Mouse (Mus musculus) embryonic facial prominence, embryonic 11.5 days (tissue): ENCODE data around the gene Mgea5. TPM values are rescaled to one million over a fixed set of nuclear protein-coding genes. Genes with fewer than 3 reads are reported as not detected.

Source experiments
- ATAC-seq: fragments of 200-750 bp; cut with Nextera tagmentation; replicated peaks from 2 replicates; pipeline ENCODE4 v1.8.0; 2017; ENCODE audit warnings: low read depth; ENCODE audit not compliant: insufficient number of reproducible peaks, low FRiP score, low TSS enrichment
- DNase-seq: peaks from one replicate; pipeline ENCODE4 v3.0.0-alpha.2; 2015; ENCODE audit warnings: low spot score
- H3K27ac ChIP-seq: fragments of 300-500 bp; sonication (generic); replicated peaks from 2 replicates; pipeline ENCODE4 v1.5.1; 2014; ENCODE audit warnings: mild to moderate bottlenecking, low read depth, low read length, control low read depth
- H3K27me3 ChIP-seq: fragments of 300-500 bp; sonication (generic); 2 replicates; pipeline ENCODE4 v1.6.1; 2014; ENCODE audit warnings: mild to moderate bottlenecking, low read length, moderate library complexity, mixed read lengths; ENCODE audit not compliant: control insufficient read depth, insufficient read depth
- H3K36me3 ChIP-seq: fragments of 300-500 bp; sonication (generic); replicated peaks from 2 replicates; pipeline ENCODE4 v1.6.1; 2014; ENCODE audit warnings: low read depth, mild to moderate bottlenecking, low read length, moderate library complexity, mixed read lengths; ENCODE audit not compliant: control insufficient read depth, insufficient read depth
- H3K4me1 ChIP-seq: fragments of 300-500 bp; sonication (generic); 2 replicates; pipeline ENCODE4 v1.6.1; 2014; ENCODE audit warnings: low read length, mixed read lengths; ENCODE audit not compliant: control insufficient read depth, insufficient read depth
- H3K4me2 ChIP-seq: fragments of 300-500 bp; sonication (generic); 2 replicates; pipeline ENCODE4 v1.6.1; 2014; ENCODE audit warnings: low read depth, mild to moderate bottlenecking, control low read depth, low read length, moderate library complexity
- H3K4me3 ChIP-seq: fragments of 300-500 bp; sonication (generic); 2 replicates; pipeline ENCODE4 v1.5.1; 2014; ENCODE audit warnings: low read depth, low read length, control low read depth
- H3K9ac ChIP-seq: fragments of 300-500 bp; sonication (generic); replicated peaks from 2 replicates; pipeline ENCODE4 v1.6.1; 2014; ENCODE audit warnings: mild to moderate bottlenecking, control low read depth, low read length
- H3K9me3 ChIP-seq: fragments of 300-500 bp; sonication (generic); replicated peaks from 2 replicates; pipeline ENCODE4 v1.6.1; 2016; ENCODE audit warnings: mild to moderate bottlenecking, low read length, inconsistent platforms, mixed read lengths; ENCODE audit not compliant: control insufficient read depth
- WGBS: fragments of 180-500 bp; shearing (Covaris S2); extraction: QIAGEN DNeasy Blood & Tissue Kit; methylation state at CpG from one replicate; pipeline ENCODE4 v1.1.7; 2014; 5-methylcytosine and 5-hydroxymethylcytosine counted together
- polyA plus RNA-seq: library from polyadenylated mRNA; unstranded; fragments of >200 nt; fragmentation: Nextera tagmentation; extraction: Ambion mirVana; gene quantifications from 2 replicates; pipeline ENCODE4 v1.2.1, GENCODE M21; 2014

The Mgea5 gene
- polyA plus RNA-seq, 1 experiment from 2014 or later = 58.8 TPM

DNA sequence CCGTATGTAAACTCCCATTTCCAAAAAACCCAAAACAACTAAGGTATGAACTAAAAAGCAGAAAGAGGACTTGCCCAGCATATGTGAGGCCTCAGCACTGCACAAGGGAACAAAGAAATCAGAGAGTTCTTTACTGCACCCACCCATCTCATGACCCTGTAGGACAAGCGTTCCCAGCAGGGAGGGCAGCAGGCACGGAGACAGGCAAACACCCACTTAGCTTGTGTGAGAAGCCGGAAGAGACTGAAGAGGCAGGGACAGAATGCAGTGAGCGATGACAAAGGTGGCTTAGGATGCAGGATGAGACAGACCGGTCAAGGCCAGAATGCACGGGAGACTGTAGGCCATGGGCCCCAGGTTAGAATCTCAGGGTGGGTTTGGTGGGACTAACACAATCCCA is 52.0 kb downstream of the Mgea5 start:
- peaks cover 33% of the 10 kb centered on the region for H3K27me3 ChIP-seq

DNA sequence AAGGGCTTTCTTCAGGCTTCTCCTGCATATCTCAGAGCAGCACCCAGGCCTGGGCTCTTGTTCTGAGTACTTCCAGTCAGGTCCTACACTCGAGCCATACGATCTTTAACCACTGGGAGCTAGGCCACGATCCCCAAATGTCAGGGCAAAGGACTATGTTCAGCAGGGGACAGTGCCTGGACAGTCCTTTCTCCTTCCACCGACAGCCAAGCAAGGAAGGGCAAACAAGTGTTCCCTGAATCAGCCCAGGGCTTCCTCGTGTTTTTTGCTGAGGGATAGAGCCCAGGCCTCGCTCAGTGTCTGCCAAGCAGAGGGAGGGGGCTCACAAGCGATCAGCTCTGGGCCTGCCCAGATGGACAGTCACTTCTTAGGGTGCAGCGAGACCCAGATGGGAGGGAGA is 53.6 kb downstream of the Mgea5 start:
- ATAC-seq (no peak), DNase-seq (no peak)
- WGBS = 70% methylated on average over 8 of the region's 8 CpGs
- no peak overlapping the region for H3K4me2 ChIP-seq
- H3K27me3 ChIP-seq = peaks cover 24% of the 10 kb centered on the region
- no peaks in the 10 kb centered on the region for H3K36me3 ChIP-seq
- H3K9me3 ChIP-seq = no peaks in the 10 kb centered on the region
- no peaks in the 10 kb centered on the region; the same call in 1 of the 2 replicates for H3K4me1 ChIP-seq
- H3K27ac ChIP-seq = no peak overlapping the region
- no peak overlapping the region for H3K9ac ChIP-seq
- no peak overlapping the region for H3K4me3 ChIP-seq

More for the DNA sequence above, 52.0 kb downstream of the Mgea5 start:
- no peak overlapping the region for H3K4me2 ChIP-seq
- 80% methylated on average over 7 of the region's 7 CpGs for WGBS
- DNase-seq = no peak
- H3K4me3 ChIP-seq = no peak overlapping the region
- ATAC-seq = no peak
- H3K4me1 ChIP-seq = no peaks in the 10 kb centered on the region
- no peak overlapping the region for H3K9ac ChIP-seq
- H3K27ac ChIP-seq = no peak overlapping the region
- H3K36me3 ChIP-seq = no peaks in the 10 kb centered on the region
- H3K9me3 ChIP-seq = no peaks in the 10 kb centered on the region

DNA sequence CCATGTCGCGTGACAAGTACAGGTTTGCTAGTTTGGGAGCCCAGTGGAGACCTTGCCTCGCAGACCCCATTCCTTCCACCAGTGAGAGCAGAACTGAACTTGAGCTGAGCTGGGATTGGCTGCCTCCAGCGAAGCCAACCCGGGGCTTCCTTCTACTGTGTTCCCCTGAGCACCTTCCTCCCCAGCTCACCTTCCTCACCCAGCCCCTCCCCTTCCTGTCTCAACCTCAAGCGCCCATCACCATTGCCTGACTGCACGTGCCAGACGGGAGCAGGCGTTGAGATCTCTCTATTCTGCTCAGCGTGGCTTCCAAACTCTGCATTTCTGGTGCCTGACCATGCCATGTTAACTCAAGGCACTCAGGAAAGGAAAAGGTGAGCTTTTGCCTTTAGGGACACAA is 56.4 kb downstream of the Mgea5 start:
- H3K4me2 ChIP-seq = no peak overlapping the region
- H3K36me3 ChIP-seq = no peaks in the 10 kb centered on the region
- no peaks in the 10 kb centered on the region; the same call in 1 of the 2 replicates for H3K4me1 ChIP-seq
- H3K9me3 ChIP-seq = no peaks in the 10 kb centered on the region
- H3K27ac ChIP-seq = no peak overlapping the region
- 69% methylated on average over 10 of the region's 10 CpGs for WGBS
- no peak overlapping the region for H3K4me3 ChIP-seq
- no peak overlapping the region for H3K9ac ChIP-seq
- DNase-seq = no peak
- peaks cover 2% of the 10 kb centered on the region; the same call in 1 of the 2 replicates for H3K27me3 ChIP-seq
- no peak for ATAC-seq

DNA sequence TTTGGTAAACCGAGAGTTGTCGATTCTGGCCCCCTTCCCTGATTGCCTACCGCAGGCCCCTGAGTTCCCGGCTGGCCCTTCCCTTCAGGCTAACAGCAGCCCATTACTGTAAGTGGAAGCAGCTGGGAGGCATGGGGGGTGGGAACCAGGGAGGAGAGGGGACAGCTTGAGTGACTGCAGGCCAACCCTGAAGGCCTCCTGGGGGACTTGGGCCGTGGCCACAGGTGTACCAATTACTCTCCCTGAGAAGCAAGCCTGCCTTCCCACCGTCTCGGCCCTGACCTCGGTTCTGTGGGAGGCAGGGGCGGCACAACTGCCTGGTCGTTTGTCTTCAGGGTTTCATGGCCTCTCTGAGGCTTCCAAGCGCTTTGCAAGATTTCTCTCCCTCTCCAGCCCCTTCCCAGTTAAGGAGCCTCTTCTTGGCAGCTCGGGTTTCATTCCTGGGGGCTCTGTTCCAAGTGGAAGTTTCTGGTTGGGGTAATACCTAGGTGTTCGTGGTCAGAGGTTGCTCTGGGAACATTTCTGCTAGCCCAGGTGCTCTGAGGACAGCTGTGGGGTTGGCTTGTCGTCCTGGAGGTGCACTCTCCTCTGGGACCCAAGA is 57.9 kb downstream of the Mgea5 start:
- H3K27me3 ChIP-seq = peaks cover 2% of the 10 kb centered on the region; the same call in 1 of the 2 replicates
- H3K36me3 ChIP-seq = no peaks in the 10 kb centered on the region
- H3K27ac ChIP-seq = peak overlapping the region; percentile 62; the same call in 1 of the 2 replicates
- H3K4me3 ChIP-seq = no peak overlapping the region
- H3K4me1 ChIP-seq = no peaks in the 10 kb centered on the region; the same call in 1 of the 2 replicates
- no peak overlapping the region for H3K9ac ChIP-seq
- H3K9me3 ChIP-seq = no peaks in the 10 kb centered on the region
- WGBS = 18% methylated on average over 14 of the region's 14 CpGs
- DNase-seq (peak; percentile 79), ATAC-seq (0 out of 2 replicates have a peak, but pooled peaks have one; percentile 72)
- H3K4me2 ChIP-seq = no peak overlapping the region

DNA sequence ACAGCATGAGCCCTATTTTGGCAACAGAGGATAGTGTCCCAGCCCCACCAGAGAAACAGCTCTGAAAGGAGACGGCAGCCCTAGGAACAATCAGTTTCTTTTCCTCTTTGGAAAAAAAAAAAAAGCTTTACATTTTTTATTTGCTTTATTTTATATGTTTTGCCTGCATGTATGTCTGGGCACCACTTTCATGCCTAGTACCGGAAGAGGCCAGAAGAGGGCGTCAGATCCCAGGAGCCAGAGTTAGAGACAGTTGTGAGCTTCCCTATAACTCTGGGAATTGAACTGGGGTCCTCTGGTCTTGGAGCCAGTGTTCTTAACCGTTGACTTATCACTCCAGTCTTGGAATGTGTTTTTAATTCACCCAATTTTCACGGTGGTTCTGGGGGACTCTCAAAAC is 61.4 kb downstream of the Mgea5 start:
- Histone ChIP-seq H3K27me3 (no peaks in the 10 kb centered on the region; the same call in 1 of the 2 replicates), H3K4me1 (no peaks in the 10 kb centered on the region; the same call in 1 of the 2 replicates), H3K36me3 (no peaks in the 10 kb centered on the region), H3K4me3 (no peak overlapping the region), H3K27ac (no peak overlapping the region), H3K4me2 (no peak overlapping the region), H3K9ac (no peak overlapping the region), H3K9me3 (no peaks in the 10 kb centered on the region)
- DNase-seq (no peak), ATAC-seq (no peak)
- WGBS = 66% methylated on average over 5 of the region's 5 CpGs

DNA sequence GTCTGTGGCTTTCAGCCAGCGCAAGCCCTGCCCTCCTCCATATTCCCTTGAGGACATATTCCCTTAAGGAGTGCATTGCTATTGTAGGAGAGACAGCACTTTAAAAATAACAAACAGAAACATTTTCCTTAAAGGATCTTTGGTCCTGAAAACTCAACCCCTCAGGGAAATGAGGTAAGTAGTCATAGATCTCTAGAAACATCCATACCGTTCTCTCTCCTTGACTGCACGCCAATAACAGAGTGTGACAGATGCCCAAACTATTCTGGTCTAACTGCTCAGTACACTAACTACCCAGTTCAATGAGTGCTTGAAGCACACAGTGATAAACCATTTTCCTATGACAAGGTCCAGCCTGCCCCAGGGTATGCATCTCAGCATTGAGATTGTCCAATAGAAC is 65.4 kb downstream of the Mgea5 start:
- DNase-seq (no peak), ATAC-seq (no peak)
- peak overlapping the region; percentile 19; the same call in 1 of the 2 replicates for H3K9ac ChIP-seq
- no peaks in the 10 kb centered on the region for H3K27me3 ChIP-seq
- no peak overlapping the region for H3K27ac ChIP-seq
- no peak overlapping the region for H3K4me3 ChIP-seq
- 63% methylated on average over 3 of the region's 3 CpGs for WGBS
- H3K36me3 ChIP-seq = no peaks in the 10 kb centered on the region
- no peaks in the 10 kb centered on the region for H3K4me1 ChIP-seq
- no peak overlapping the region; the same call in 1 of the 2 replicates for H3K4me2 ChIP-seq
- no peaks in the 10 kb centered on the region for H3K9me3 ChIP-seq

DNA sequence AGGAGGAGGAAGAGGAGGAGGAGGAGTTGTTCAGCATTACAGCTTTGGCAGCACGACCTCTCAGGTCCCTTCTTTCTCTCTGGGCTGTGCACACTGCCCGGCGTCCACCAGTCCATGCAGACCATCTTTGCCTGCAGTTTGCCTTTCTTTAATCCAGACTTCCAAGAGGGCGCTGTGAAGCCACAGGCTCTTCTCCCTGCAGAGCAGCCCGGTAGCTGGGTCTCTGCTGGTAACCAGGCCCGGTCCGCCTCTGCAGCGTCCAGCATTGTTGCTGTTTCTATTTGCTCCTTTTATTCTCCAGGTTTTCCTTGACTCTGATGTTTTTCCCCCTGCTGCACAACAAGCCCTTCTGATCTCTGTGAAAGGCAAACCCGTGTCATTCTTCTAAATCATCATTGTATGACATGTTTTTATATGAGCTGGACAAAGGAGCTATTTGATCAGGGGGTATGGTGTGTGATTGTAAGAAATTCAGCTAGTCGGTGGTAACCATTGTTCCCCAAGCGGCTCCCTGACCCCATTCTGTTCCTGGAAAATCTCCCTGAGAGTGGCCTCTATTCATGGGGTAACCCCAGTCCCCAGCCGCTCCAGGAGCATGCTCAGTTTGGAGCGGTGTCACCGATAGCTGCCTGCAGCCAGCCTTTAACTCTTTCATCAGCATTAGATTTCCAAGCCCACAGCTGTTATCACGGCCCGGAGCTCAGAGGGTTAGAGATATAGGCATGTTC is 66.0 kb downstream of the Mgea5 start:
- Histone ChIP-seq H3K36me3 (no peaks in the 10 kb centered on the region), H3K4me1 (no peaks in the 10 kb centered on the region), H3K9ac (peak overlapping the region; percentile 19; the same call in 1 of the 2 replicates), H3K9me3 (no peaks in the 10 kb centered on the region), H3K4me3 (no peak overlapping the region), H3K27ac (no peak overlapping the region), H3K4me2 (peak overlapping the region; percentile 22), H3K27me3 (no peaks in the 10 kb centered on the region)
- DNase-seq (peak; percentile 76), ATAC-seq (peak; percentile 75)
- 4% methylated on average over 16 of the region's 16 CpGs for WGBS

DNA sequence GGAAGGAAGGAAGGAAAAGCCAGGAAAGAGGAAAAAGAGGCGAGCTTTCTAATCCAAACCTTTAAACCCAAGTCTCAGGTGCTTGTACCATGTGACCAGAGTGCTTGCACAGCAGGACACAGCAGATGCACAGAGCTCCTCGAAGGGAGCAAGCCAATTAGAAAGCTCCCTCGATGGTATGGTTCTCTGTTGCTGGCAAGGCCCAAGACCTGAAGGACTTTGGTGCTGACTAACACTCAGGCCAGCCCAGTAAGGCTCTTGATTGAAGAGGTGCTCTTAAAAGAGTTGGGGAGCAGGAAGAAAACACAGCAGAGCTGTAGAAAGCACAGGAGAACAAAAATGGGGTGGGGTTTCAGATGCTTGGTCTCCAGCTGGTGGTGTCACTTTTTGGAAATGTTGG is 74.9 kb downstream of the Mgea5 start:
- 83% methylated on average over 3 of the region's 3 CpGs for WGBS
- H3K27me3 ChIP-seq = no peaks in the 10 kb centered on the region
- DNase-seq = no peak
- H3K4me3 ChIP-seq = no peak overlapping the region
- ATAC-seq = no peak
- no peaks in the 10 kb centered on the region for H3K4me1 ChIP-seq
- H3K4me2 ChIP-seq = no peak overlapping the region
- H3K27ac ChIP-seq = no peak overlapping the region
- no peaks in the 10 kb centered on the region for H3K36me3 ChIP-seq
- no peak overlapping the region for H3K9ac ChIP-seq
- no peaks in the 10 kb centered on the region for H3K9me3 ChIP-seq
